Mouse (Mus musculus) liver, embryonic 15.5 days (tissue): Measurements from ENCODE around the gene Fbln5. TPM values are rescaled to one million over a fixed set of nuclear protein-coding genes. Genes with fewer than 3 reads are reported as not detected.

ENCODE experiments used
- ATAC-seq: fragments of 200-750 bp; cut with Nextera tagmentation; 2 replicates; pipeline ENCODE4 v1.8.0; 2017; ENCODE audit warnings: moderate number of reproducible peaks, mild to moderate bottlenecking, moderate library complexity; ENCODE audit not compliant: insufficient read depth
- H3K27ac ChIP-seq: fragments of 300-500 bp; sonication (generic); replicated peaks from 2 replicates; pipeline ENCODE4 v1.5.1; 2015; ENCODE audit warnings: mild to moderate bottlenecking, inconsistent platforms
- H3K27me3 ChIP-seq: fragments of 300-500 bp; sonication (generic); 2 replicates; pipeline ENCODE4 v1.6.1; 2015; ENCODE audit warnings: mild to moderate bottlenecking, inconsistent platforms
- H3K36me3 ChIP-seq: fragments of 300-500 bp; sonication (generic); replicated peaks from 2 replicates; pipeline ENCODE4 v1.6.1; 2015; ENCODE audit warnings: moderate library complexity, mild to moderate bottlenecking, inconsistent platforms
- H3K4me1 ChIP-seq: fragments of 300-500 bp; sonication (generic); replicated peaks from 2 replicates; pipeline ENCODE4 v1.6.1; 2015; ENCODE audit warnings: inconsistent platforms
- H3K4me2 ChIP-seq: fragments of 300-500 bp; sonication (generic); 2 replicates; pipeline ENCODE4 v1.6.1; 2015; ENCODE audit warnings: moderate library complexity, mild to moderate bottlenecking, inconsistent platforms
- H3K4me3 ChIP-seq: fragments of 300-500 bp; sonication (generic); replicated peaks from 2 replicates; pipeline ENCODE4 v1.5.1; 2015; ENCODE audit warnings: mild to moderate bottlenecking, inconsistent platforms
- H3K9ac ChIP-seq: fragments of 300-500 bp; sonication (generic); 2 replicates; pipeline ENCODE4 v1.6.1; 2015; ENCODE audit warnings: moderate library complexity, mild to moderate bottlenecking, inconsistent platforms
- H3K9me3 ChIP-seq: fragments of 300-500 bp; sonication (generic); replicated peaks from 2 replicates; pipeline ENCODE4 v1.6.1; 2016; ENCODE audit warnings: inconsistent platforms
- whole genome bisulfite sequencing: fragments of 180-500 bp; shearing (Covaris S2); methylation state at CpG from one replicate; pipeline ENCODE4 v1.1.7; 2015; ENCODE audit warnings: mixed read lengths; ENCODE audit not compliant: insufficient replicate concordance; 5-methylcytosine and 5-hydroxymethylcytosine counted together
- polyA plus RNA-seq: library from polyadenylated mRNA; unstranded; fragments of >200 nt; fragmentation: Nextera tagmentation; extraction: Ambion mirVana; gene quantifications from 2 replicates; pipeline ENCODE4 v1.2.1, GENCODE M21; 2015

The Fbln5 gene
- polyA plus RNA-seq, 1 experiment from 2014 or later = 6.4 TPM

- H3K4me2 ChIP-seq = no peak overlapping the region
- H3K9me3 ChIP-seq = no peaks in the 10 kb centered on the region
- no peak overlapping the region for H3K4me3 ChIP-seq
- WGBS = 49% methylated on average over 5 of the region's 5 CpGs
- no peaks in the 10 kb centered on the region for H3K27me3 ChIP-seq
- H3K4me1 ChIP-seq = no peaks in the 10 kb centered on the region
- no peaks in the 10 kb centered on the region for H3K36me3 ChIP-seq
- no peak overlapping the region for H3K27ac ChIP-seq
- H3K9ac ChIP-seq = no peak overlapping the region
- ATAC-seq = no peak
Measured at GRCm38 (mm10) chr12:101780915-101781314, 37.9 kb downstream of the Fbln5 start.

GRCm38 (mm10) chr12:101777613-101778325, 41.1 kb downstream of the Fbln5 start:
- WGBS = 45% methylated on average over 9 of the region's 9 CpGs

GRCm38 (mm10) chr12:101776383-101776782, 42.5 kb downstream of the Fbln5 start:
- WGBS = 70% methylated on average over 5 of the region's 5 CpGs
- Histone ChIP-seq H3K4me2 (no peak overlapping the region), H3K9me3 (no peaks in the 10 kb centered on the region), H3K27ac (no peak overlapping the region), H3K4me3 (no peak overlapping the region), H3K9ac (no peak overlapping the region), H3K36me3 (no peaks in the 10 kb centered on the region), H3K4me1 (no peaks in the 10 kb centered on the region), H3K27me3 (no peaks in the 10 kb centered on the region)
- ATAC-seq = no peak

More at GRCm38 (mm10) chr12:101777613-101778325, 41.1 kb downstream of the Fbln5 start:
- no peak overlapping the region for H3K9ac ChIP-seq
- no peaks in the 10 kb centered on the region for H3K9me3 ChIP-seq
- H3K4me3 ChIP-seq = no peak overlapping the region
- H3K4me1 ChIP-seq = no peaks in the 10 kb centered on the region
- H3K27me3 ChIP-seq = no peaks in the 10 kb centered on the region
- H3K36me3 ChIP-seq = no peaks in the 10 kb centered on the region
- H3K27ac ChIP-seq = no peak overlapping the region
- no peak overlapping the region for H3K4me2 ChIP-seq
- no peak for ATAC-seq

GRCm38 (mm10) chr12:101774116-101774515, 44.7 kb downstream of the Fbln5 start:
- Histone ChIP-seq H3K4me3 (no peak overlapping the region), H3K27me3 (no peaks in the 10 kb centered on the region), H3K4me1 (no peaks in the 10 kb centered on the region), H3K4me2 (no peak overlapping the region), H3K27ac (no peak overlapping the region), H3K36me3 (no peaks in the 10 kb centered on the region), H3K9me3 (no peaks in the 10 kb centered on the region), H3K9ac (no peak overlapping the region)
- WGBS = 47% methylated on average over 4 of the region's 4 CpGs
- ATAC-seq = no peak

- Histone ChIP-seq H3K36me3 (no peaks in the 10 kb centered on the region), H3K4me2 (no peak overlapping the region), H3K4me1 (no peaks in the 10 kb centered on the region), H3K4me3 (no peak overlapping the region), H3K27ac (no peak overlapping the region), H3K9me3 (no peaks in the 10 kb centered on the region), H3K9ac (no peak overlapping the region), H3K27me3 (no peaks in the 10 kb centered on the region)
- WGBS = 38% methylated on average over 3 of the region's 3 CpGs
- no peak for ATAC-seq
Measured at GRCm38 (mm10) chr12:101772962-101773361, 45.9 kb downstream of the Fbln5 start.

- H3K4me2 ChIP-seq = no peak overlapping the region
- H3K27ac ChIP-seq = no peak overlapping the region
- no peaks in the 10 kb centered on the region for H3K9me3 ChIP-seq
- no peaks in the 10 kb centered on the region for H3K36me3 ChIP-seq
- no peak overlapping the region for H3K9ac ChIP-seq
- ATAC-seq = no peak
- WGBS = 59% methylated on average over 5 of the region's 5 CpGs
- H3K4me3 ChIP-seq = no peak overlapping the region
- H3K4me1 ChIP-seq = no peaks in the 10 kb centered on the region
- no peaks in the 10 kb centered on the region for H3K27me3 ChIP-seq
Measured at GRCm38 (mm10) chr12:101770283-101771015, 48.4 kb downstream of the Fbln5 start.

GRCm38 (mm10) chr12:101767306-101768053, 51.4 kb downstream of the Fbln5 start:
- Histone ChIP-seq H3K27me3 (no peaks in the 10 kb centered on the region), H3K4me3 (no peak overlapping the region), H3K9ac (no peak overlapping the region), H3K27ac (no peak overlapping the region), H3K36me3 (no peaks in the 10 kb centered on the region), H3K4me1 (no peaks in the 10 kb centered on the region), H3K9me3 (no peaks in the 10 kb centered on the region), H3K4me2 (no peak overlapping the region)
- ATAC-seq = no peak
- WGBS = 43% methylated on average over 9 of the region's 9 CpGs

GRCm38 (mm10) chr12:101766228-101766852, 52.5 kb downstream of the Fbln5 start:
- Histone ChIP-seq H3K4me3 (no peak overlapping the region), H3K36me3 (no peaks in the 10 kb centered on the region), H3K9ac (no peak overlapping the region), H3K27ac (no peak overlapping the region), H3K9me3 (no peaks in the 10 kb centered on the region), H3K27me3 (no peaks in the 10 kb centered on the region), H3K4me1 (no peaks in the 10 kb centered on the region), H3K4me2 (no peak overlapping the region)
- whole genome bisulfite sequencing = 32% methylated on average over 3 of the region's 3 CpGs
- no peak for ATAC-seq

- H3K4me2 ChIP-seq = no peak overlapping the region
- no peak overlapping the region for H3K4me3 ChIP-seq
- H3K27ac ChIP-seq = no peak overlapping the region
- WGBS = 54% methylated on average over 5 of the region's 5 CpGs
- no peak overlapping the region for H3K9ac ChIP-seq
- H3K36me3 ChIP-seq = no peaks in the 10 kb centered on the region
- H3K4me1 ChIP-seq = no peaks in the 10 kb centered on the region
- H3K9me3 ChIP-seq = no peaks in the 10 kb centered on the region
- ATAC-seq = no peak
- H3K27me3 ChIP-seq = no peaks in the 10 kb centered on the region
Measured at GRCm38 (mm10) chr12:101764870-101765269, 54.0 kb downstream of the Fbln5 start.

GRCm38 (mm10) chr12:101763065-101763464, 55.8 kb downstream of the Fbln5 start:
- no peak for ATAC-seq
- Histone ChIP-seq H3K9ac (no peak overlapping the region), H3K9me3 (no peaks in the 10 kb centered on the region), H3K36me3 (no peaks in the 10 kb centered on the region), H3K4me1 (no peaks in the 10 kb centered on the region), H3K27me3 (no peaks in the 10 kb centered on the region), H3K4me3 (no peak overlapping the region), H3K4me2 (no peak overlapping the region), H3K27ac (no peak overlapping the region)
- 60% methylated on average over 3 of the region's 3 CpGs for WGBS

- no peaks in the 10 kb centered on the region for H3K4me1 ChIP-seq
- no peaks in the 10 kb centered on the region for H3K9me3 ChIP-seq
- ATAC-seq = no peak
- 76% methylated on average over 5 of the region's 5 CpGs for WGBS
- H3K36me3 ChIP-seq = no peaks in the 10 kb centered on the region
- no peak overlapping the region for H3K4me3 ChIP-seq
- H3K27ac ChIP-seq = no peak overlapping the region
- no peak overlapping the region for H3K9ac ChIP-seq
- no peak overlapping the region for H3K4me2 ChIP-seq
- no peaks in the 10 kb centered on the region for H3K27me3 ChIP-seq
Measured at GRCm38 (mm10) chr12:101762054-101762453, 56.8 kb downstream of the Fbln5 start.
